Mouse (Mus musculus): ENCODE results near the gene Ipo13. TPM values are rescaled to one million over a fixed set of nuclear protein-coding genes. Genes with fewer than 3 reads are reported as not detected.
A peak's percentile ranks its signal among the peaks of the same experiment; 100 is the strongest.

The Ipo13 gene
- polyA plus RNA-seq, 1 experiment from 2014 or later: 70.8 TPM

DNA sequence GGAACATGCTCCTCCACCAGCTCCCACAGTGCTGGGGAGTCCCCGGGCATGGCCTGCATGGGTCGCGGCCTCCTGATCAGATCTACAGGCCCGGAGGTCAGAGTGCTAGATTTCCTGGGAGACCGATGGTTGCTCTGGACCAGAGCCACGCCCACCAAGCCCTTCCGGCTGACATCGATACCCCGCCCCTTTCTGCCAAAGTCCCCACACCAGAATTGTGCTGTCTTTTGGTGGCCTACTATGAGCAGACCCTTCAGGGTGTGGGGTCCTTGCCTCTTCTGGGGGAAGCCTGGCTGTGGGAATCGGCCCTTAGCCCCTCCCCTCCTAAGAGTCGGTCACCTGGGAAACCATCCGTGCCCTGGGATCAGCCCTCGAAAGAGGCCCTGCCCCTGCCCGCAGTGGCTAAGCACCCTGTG lies 42.3 kb downstream of the Ipo13 start, which contains the start of gene Ccdc24:
Gene Ccdc24 (minus strand): TSS at position 87 of the 416 bp plus-strand sequence.
- Histone ChIP-seq H3K4me2 (peak within 1 kb of the TSS; percentile 44), H3K27me3 (peaks cover 1% of the 10 kb centered on the region; the same call in 1 of the 2 replicates), H3K4me1 (peaks cover 23% of the 10 kb centered on the region), H3K36me3 (replicated peaks) (peaks cover 44% of the 10 kb centered on the region), H3K4me3 (replicated peaks) (0 out of 2 replicates have a peak within 1 kb of the TSS, but pooled peaks have one; percentile 10), H3K27ac (no peak within 1 kb of the TSS), H3K9me3 (no peaks in the 10 kb centered on the region), H3K9ac (peak within 1 kb of the TSS; percentile 18; the same call in 1 of the 2 replicates)
- 6% methylated on average over 14 of the region's 14 CpGs for whole genome bisulfite sequencing
- ATAC-seq (ENCODE audit: low FRiP score): peak; percentile 15; the same call in 1 of the 2 replicates

DNA sequence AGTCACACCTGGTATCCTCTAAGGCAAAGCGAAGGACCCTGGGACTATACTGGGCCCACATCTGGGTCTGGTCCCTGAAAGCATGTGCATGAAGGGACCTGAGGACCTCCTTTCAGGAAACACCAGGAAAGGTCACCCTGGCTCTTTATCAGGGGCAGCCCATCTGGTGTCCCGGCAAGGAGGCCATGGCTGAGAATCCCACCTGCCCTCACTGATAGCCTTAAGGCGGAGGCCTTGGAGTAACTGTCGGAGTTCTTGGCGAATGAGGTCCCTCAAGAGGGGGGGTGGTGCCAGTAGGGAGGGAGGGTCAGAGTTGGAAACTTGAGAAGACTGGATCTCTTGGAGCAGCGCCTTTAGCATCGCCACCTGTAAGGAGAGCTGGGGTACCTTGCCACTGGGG lies 43.0 kb downstream of the Ipo13 start:
- H3K4me3 ChIP-seq (replicated peaks): no peak overlapping the region
- 63% methylated on average over 7 of the region's 7 CpGs for WGBS
- no peak for ATAC-seq (ENCODE audit: low FRiP score)

GRCm38 (mm10) chr4:117870437-117870836 lies 44.4 kb downstream of the Ipo13 start:
- Histone ChIP-seq H3K9ac (no peak overlapping the region), H3K27ac (no peak overlapping the region), H3K4me2 (no peak overlapping the region), H3K4me1 (peaks cover 27% of the 10 kb centered on the region), H3K36me3 (replicated peaks) (peaks cover 23% of the 10 kb centered on the region), H3K4me3 (replicated peaks) (no peak overlapping the region), H3K27me3 (peaks cover 6% of the 10 kb centered on the region), H3K9me3 (no peaks in the 10 kb centered on the region)
- no peak for ATAC-seq (ENCODE audit: low FRiP score)
- WGBS: 82% methylated on average over 1 of the region's 1 CpGs

More for the DNA sequence above, 43.0 kb downstream of the Ipo13 start:
- H3K4me1 ChIP-seq: peaks cover 23% of the 10 kb centered on the region
- H3K9me3 ChIP-seq: no peaks in the 10 kb centered on the region
- no peak overlapping the region for H3K27ac ChIP-seq
- H3K27me3 ChIP-seq: peaks cover 6% of the 10 kb centered on the region
- peaks cover 37% of the 10 kb centered on the region for H3K36me3 ChIP-seq (replicated peaks)
- peak overlapping the region; percentile 44; the same call in 1 of the 2 replicates for H3K4me2 ChIP-seq
- no peak overlapping the region for H3K9ac ChIP-seq

DNA sequence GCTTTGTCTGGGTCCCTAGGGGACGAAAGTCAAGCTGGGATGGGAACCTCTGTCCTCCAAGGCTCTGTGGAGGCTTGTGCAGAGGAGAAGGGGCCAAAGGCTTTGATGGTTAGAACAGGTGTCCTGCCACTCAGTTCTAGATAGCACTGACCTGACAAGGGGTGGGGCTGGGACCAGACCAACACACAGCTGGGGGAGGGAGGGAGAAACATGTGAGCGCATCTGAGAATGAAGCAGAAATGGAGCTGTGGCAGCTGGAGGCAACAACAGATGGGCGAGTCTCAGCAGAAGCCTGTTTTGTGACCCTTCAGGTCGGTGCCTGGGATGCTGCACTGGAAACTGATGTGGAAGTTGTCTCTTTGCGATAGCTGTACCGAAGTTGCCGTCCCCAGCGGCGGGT lies 45.5 kb downstream of the Ipo13 start:
- peaks cover 27% of the 10 kb centered on the region for H3K4me1 ChIP-seq
- H3K27ac ChIP-seq: no peak overlapping the region
- H3K9me3 ChIP-seq: no peaks in the 10 kb centered on the region
- no peak overlapping the region for H3K4me3 ChIP-seq (replicated peaks)
- peaks cover 14% of the 10 kb centered on the region for H3K36me3 ChIP-seq (replicated peaks)
- peaks cover 6% of the 10 kb centered on the region for H3K27me3 ChIP-seq
- no peak overlapping the region for H3K9ac ChIP-seq
- WGBS: 82% methylated on average over 9 of the region's 9 CpGs
- no peak for ATAC-seq (ENCODE audit: low FRiP score)
- no peak overlapping the region for H3K4me2 ChIP-seq

DNA sequence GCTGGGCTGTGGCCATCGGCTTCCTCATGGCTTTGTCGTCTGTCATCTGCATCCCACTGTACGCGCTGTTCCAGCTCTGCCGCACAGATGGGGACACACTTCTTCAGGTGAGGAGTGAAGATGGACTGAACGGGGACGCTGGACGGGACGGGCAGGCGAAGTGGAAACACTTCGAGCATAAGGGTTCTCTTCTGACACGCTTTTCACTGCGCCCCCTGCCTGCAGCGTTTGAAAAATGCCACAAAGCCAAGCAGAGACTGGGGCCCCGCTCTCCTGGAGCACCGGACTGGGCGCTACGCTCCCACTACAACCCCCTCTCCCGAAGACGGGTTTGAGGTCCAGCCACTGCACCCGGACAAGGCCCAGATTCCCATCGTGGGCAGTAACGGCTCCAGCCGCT lies 47.0 kb downstream of the Ipo13 start:
- H3K4me1 ChIP-seq: peaks cover 29% of the 10 kb centered on the region

GRCm38 (mm10) chr4:117867000-117867399 lies 47.8 kb downstream of the Ipo13 start:
- Histone ChIP-seq H3K27ac (no peak overlapping the region), H3K9me3 (no peaks in the 10 kb centered on the region), H3K27me3 (peaks cover 6% of the 10 kb centered on the region), H3K4me3 (replicated peaks) (no peak overlapping the region), H3K9ac (no peak overlapping the region), H3K4me2 (no peak overlapping the region), H3K4me1 (peaks cover 24% of the 10 kb centered on the region), H3K36me3 (replicated peaks) (no peaks in the 10 kb centered on the region)
- ATAC-seq (ENCODE audit: low FRiP score): no peak
- 81% methylated on average over 6 of the region's 6 CpGs for WGBS

More for the DNA sequence above, 47.0 kb downstream of the Ipo13 start:
- peak; percentile 25; the same call in 1 of the 2 replicates for ATAC-seq (ENCODE audit: low FRiP score)
- H3K27ac ChIP-seq: no peak overlapping the region
- peak overlapping the region; percentile 19 for H3K4me2 ChIP-seq
- peaks cover 6% of the 10 kb centered on the region for H3K27me3 ChIP-seq
- no peak overlapping the region for H3K9ac ChIP-seq
- no peaks in the 10 kb centered on the region for H3K9me3 ChIP-seq
- H3K36me3 ChIP-seq (replicated peaks): no peaks in the 10 kb centered on the region
- WGBS: 16% methylated on average over 24 of the region's 24 CpGs
- H3K4me3 ChIP-seq (replicated peaks): no peak overlapping the region

DNA sequence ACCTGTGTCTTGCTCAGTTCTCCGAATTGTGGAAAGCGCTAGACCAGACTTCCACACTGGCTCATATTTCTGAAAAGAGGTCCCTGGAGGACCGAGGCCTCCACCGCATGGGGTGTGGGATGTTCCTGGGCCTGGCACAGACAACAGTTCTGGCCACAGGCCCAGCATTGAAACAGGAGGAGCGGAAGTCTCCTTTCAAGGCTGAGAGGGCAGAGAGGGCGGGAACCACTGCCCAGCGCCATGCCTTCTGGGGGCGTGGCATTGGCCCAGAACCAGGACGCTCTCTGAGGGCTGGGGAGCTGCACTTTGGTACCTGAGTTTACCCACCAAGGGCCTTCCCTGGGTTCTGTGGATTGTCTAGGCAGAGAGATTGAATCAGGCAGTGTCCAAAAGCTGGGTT lies 48.7 kb downstream of the Ipo13 start:
- Histone ChIP-seq H3K9me3 (no peaks in the 10 kb centered on the region), H3K27ac (0 out of 2 replicates have a peak overlapping the region, but pooled peaks have one; percentile 19), H3K4me1 (peaks cover 22% of the 10 kb centered on the region), H3K4me2 (no peak overlapping the region), H3K9ac (no peak overlapping the region), H3K36me3 (replicated peaks) (no peaks in the 10 kb centered on the region), H3K27me3 (peaks cover 6% of the 10 kb centered on the region), H3K4me3 (replicated peaks) (no peak overlapping the region)
- no peak for ATAC-seq (ENCODE audit: low FRiP score)
- WGBS: 67% methylated on average over 9 of the region's 9 CpGs

DNA sequence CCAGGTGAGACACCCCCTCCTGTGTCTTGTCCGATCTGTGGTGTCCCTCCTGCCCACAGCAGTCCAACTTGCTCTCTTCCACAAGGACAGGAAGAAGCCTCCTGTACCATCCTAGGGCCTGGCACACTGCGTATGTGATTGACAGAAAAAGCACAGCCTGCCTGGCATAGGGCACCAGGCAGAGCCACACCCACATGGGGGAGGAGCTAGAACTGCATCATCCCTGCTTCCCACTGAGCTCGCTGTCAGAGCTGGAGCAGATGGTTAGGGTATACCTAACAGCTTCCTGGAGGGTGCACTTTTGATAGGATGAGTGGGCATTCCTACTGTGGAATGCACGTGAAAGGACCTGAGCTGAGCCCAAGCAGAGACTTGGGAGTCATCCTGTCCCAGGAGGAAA lies 52.0 kb downstream of the Ipo13 start:
- Histone ChIP-seq H3K36me3 (replicated peaks) (no peaks in the 10 kb centered on the region; the same call in 1 of the 2 replicates), H3K4me3 (replicated peaks) (no peak overlapping the region), H3K9ac (no peak overlapping the region), H3K27me3 (peaks cover 6% of the 10 kb centered on the region; the same call in 1 of the 2 replicates), H3K4me1 (peaks cover 18% of the 10 kb centered on the region), H3K9me3 (no peaks in the 10 kb centered on the region), H3K4me2 (no peak overlapping the region), H3K27ac (no peak overlapping the region)
- peak; percentile 78 for ATAC-seq (ENCODE audit: low FRiP score)
- WGBS: 28% methylated on average over 4 of the region's 4 CpGs

DNA sequence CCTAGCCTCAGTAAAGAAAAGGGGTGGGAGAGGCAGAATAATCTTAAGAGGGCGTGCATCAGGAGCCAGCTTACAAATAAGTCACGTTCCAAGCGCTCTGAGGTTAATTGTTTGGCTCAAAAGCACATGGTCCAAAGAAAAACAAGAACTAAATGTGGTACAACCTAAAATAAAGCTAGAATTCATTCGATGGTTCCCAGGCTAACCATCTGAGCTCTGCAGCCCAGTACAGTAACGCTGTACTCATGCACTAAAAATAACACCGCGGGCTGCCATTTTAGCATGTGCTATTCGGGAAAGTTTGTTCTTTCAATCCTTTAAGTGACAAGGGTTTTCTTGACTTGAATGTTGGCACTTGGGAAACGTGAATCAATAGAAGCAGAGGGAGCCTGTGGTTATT lies 54.2 kb downstream of the Ipo13 start:
- no peak for ATAC-seq (ENCODE audit: low FRiP score)
- H3K9me3 ChIP-seq: no peaks in the 10 kb centered on the region
- no peaks in the 10 kb centered on the region for H3K27me3 ChIP-seq
- 79% methylated on average over 9 of the region's 9 CpGs for WGBS
- H3K4me1 ChIP-seq: peaks cover 11% of the 10 kb centered on the region; the same call in 1 of the 2 replicates
- H3K36me3 ChIP-seq (replicated peaks): peaks cover 4% of the 10 kb centered on the region
- H3K4me3 ChIP-seq (replicated peaks): no peak overlapping the region
- no peak overlapping the region for H3K4me2 ChIP-seq
- no peak overlapping the region for H3K9ac ChIP-seq
- no peak overlapping the region for H3K27ac ChIP-seq

GRCm38 (mm10) chr4:117858794-117859193 lies 56.0 kb downstream of the Ipo13 start:
- Histone ChIP-seq H3K9me3 (no peaks in the 10 kb centered on the region), H3K4me1 (peaks cover 11% of the 10 kb centered on the region; the same call in 1 of the 2 replicates), H3K27me3 (no peaks in the 10 kb centered on the region), H3K27ac (no peak overlapping the region), H3K9ac (no peak overlapping the region), H3K36me3 (replicated peaks) (peaks cover 4% of the 10 kb centered on the region), H3K4me3 (replicated peaks) (no peak overlapping the region), H3K4me2 (no peak overlapping the region)
- WGBS: 62% methylated on average over 3 of the region's 3 CpGs
- ATAC-seq (ENCODE audit: low FRiP score): no peak

- H3K4me3 ChIP-seq (replicated peaks): no peak overlapping the region
Measured at GRCm38 (mm10) chr4:117855146-117855545, 59.7 kb downstream of the Ipo13 start.

GRCm38 (mm10) chr4:117852152-117852868 lies 62.5 kb downstream of the Ipo13 start:
- WGBS: 91% methylated on average over 10 of the region's 10 CpGs
- Histone ChIP-seq H3K4me2 (no peak overlapping the region), H3K36me3 (replicated peaks) (peaks cover 4% of the 10 kb centered on the region; the same call in 1 of the 2 replicates), H3K27me3 (no peaks in the 10 kb centered on the region), H3K27ac (no peak overlapping the region), H3K9ac (no peak overlapping the region), H3K9me3 (no peaks in the 10 kb centered on the region), H3K4me3 (replicated peaks) (no peak overlapping the region), H3K4me1 (peaks cover 20% of the 10 kb centered on the region)
- no peak for ATAC-seq (ENCODE audit: low FRiP score)

More at GRCm38 (mm10) chr4:117855146-117855545, 59.7 kb downstream of the Ipo13 start:
- no peak overlapping the region for H3K9ac ChIP-seq
- no peaks in the 10 kb centered on the region for H3K9me3 ChIP-seq
- 82% methylated on average over 9 of the region's 9 CpGs for WGBS
- no peak overlapping the region for H3K4me2 ChIP-seq
- H3K4me1 ChIP-seq: peaks cover 8% of the 10 kb centered on the region
- H3K27me3 ChIP-seq: no peaks in the 10 kb centered on the region
- peaks cover 4% of the 10 kb centered on the region for H3K36me3 ChIP-seq (replicated peaks)
- no peak for ATAC-seq (ENCODE audit: low FRiP score)
- no peak overlapping the region for H3K27ac ChIP-seq
